Mouse (Mus musculus) kidney, adult 2 months (tissue): ENCODE results near the gene Calm1. TPM values are rescaled to one million over a fixed set of nuclear protein-coding genes. Genes with fewer than 3 reads are reported as not detected.
"Not testable (repeated sequence)": the region's sequence is repeated elsewhere in the genome, so short reads cannot be mapped to it uniquely, and the experiment has no call there.

Experiments used
- DNase-seq: peaks from one replicate; pipeline ENCODE4 v3.0.0; 2021
- H3K27ac ChIP-seq: fragments of 200-500 bp; 2 replicates; pipeline ENCODE4 v1.5.1; 2012; ENCODE audit warnings: low read depth, low read length, control low read depth, inconsistent platforms; ENCODE audit not compliant: insufficient read depth
- H3K27me3 ChIP-seq: fragments of 200-500 bp; replicated peaks from 2 replicates; pipeline ENCODE4 v1.6.1; 2012; ENCODE audit warnings: mild to moderate bottlenecking, moderate library complexity, low read length, inconsistent platforms; ENCODE audit not compliant: control insufficient read depth, insufficient read depth
- H3K36me3 ChIP-seq: fragments of 200-500 bp; 2 replicates; pipeline ENCODE4 v1.6.1; 2012; ENCODE audit warnings: mild to moderate bottlenecking, moderate library complexity, low read length, inconsistent platforms; ENCODE audit not compliant: control insufficient read depth, insufficient read depth
- H3K4me1 ChIP-seq: fragments of 200-500 bp; 2 replicates; pipeline ENCODE4 v1.6.1; 2011; ENCODE audit warnings: low read length; ENCODE audit not compliant: control insufficient read depth, insufficient read depth
- H3K4me3 ChIP-seq: fragments of 200-500 bp; 2 replicates; pipeline ENCODE4 v1.5.1; 2011; ENCODE audit warnings: mild to moderate bottlenecking, low read depth, low read length, control low read depth; ENCODE audit not compliant: insufficient read depth
- CTCF ChIP-seq: fragments of 200-500 bp; conservative IDR thresholded peaks from 2 replicates; pipeline ENCODE4 v1.5.1; 2011; ENCODE audit warnings: low read depth, mild to moderate bottlenecking, control low read depth, low read length, moderate library complexity, mixed read lengths; ENCODE audit not compliant: insufficient read depth, insufficient read length
- POLR2A ChIP-seq: fragments of 200-500 bp; IDR thresholded peaks from one replicate; pipeline ENCODE4 v1.6.1; 2011; ENCODE audit warnings: low read depth, low read length, control low read depth
- WGBS: fragments of 180-500 bp; shearing (Covaris S2); methylation state at CpG from one replicate; pipeline ENCODE4 v1.1.7; 2018; 5-methylcytosine and 5-hydroxymethylcytosine counted together
- polyA plus RNA-seq: library from polyadenylated mRNA; depleted of rRNA; stranded (reverse); fragments of >200 nt; gene quantifications from 2 replicates; pipeline ENCODE4 v1.2.3, GENCODE M21; 2012

Calm1 gene
- polyA plus RNA-seq, 1 experiment: 133 TPM

DNA sequence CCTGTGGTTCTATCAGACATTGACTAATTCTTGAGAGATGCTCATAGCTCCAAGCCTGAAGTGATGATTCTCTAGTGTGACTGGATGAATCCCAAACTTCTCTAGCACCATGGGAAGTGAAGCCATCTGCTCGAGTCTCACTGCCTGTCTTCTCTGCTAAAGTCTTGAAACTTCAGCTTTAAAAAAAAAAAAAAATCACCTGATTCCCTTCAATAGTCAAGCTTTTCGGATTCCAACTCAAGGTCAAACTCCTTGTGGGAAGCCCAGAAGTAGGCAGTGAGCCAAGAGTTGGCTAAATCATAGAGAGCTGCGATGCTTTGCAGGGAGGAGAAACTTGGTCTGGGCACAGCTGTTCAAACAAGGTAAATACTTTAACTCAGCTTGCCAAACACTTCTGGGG is 15.5 kb downstream of the Calm1 start:
- Histone ChIP-seq H3K4me3 (no peak overlapping the region), H3K36me3 (no peaks in the 10 kb centered on the region; the same call in 1 of the 2 replicates), H3K27me3 (no peaks in the 10 kb centered on the region), H3K27ac (no peak overlapping the region), H3K4me1 (no peaks in the 10 kb centered on the region; the same call in 1 of the 2 replicates)
- 31% methylated on average over 3 of the region's 3 CpGs for WGBS
- DNase-seq: peak; percentile 87
- TF ChIP-seq CTCF (no peak), POLR2A (no peak)

DNA sequence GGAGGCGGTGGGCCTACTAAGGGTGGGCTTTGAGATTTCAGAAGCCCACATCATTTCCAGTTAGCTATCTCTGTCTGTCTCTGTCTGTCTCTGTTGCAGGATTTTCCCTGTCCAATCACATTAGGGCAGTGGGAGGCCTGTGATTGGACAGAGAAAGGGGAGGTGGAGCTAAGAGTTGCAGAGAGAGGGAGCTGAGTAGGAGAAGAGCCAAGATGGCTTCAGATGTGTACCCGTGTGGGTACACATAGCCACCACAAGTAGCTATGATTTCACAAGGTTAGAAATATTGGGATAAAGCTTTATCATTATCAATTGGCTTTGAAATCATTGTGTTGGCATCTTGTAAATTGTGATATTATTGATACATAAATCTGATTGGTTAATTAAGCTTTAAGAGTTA is 17.9 kb downstream of the Calm1 start:
- DNase-seq, H3K27ac ChIP-seq, H3K27me3 ChIP-seq, H3K4me1 ChIP-seq, H3K36me3 ChIP-seq, H3K4me3 ChIP-seq: not testable (repeated sequence)
- 95% methylated on average over 2 of the region's 2 CpGs for WGBS

DNA sequence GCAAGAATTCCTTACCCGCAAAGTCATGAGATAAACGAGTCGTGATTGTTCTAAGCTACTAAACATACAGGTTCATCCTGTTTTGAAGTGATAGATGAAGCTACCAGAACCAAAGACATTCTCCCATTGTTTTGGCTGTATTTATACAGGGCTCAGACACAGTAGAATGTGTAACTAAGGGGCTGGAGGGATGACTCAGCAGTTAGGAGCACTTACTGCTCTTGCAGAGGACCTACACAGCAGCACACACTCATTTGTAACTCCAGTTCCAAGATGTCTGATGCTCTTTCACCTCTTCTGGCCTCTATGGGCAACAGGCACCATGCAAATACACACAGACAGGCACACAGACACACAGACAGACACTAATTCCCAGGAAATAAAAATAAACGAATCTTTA is 20.8 kb downstream of the Calm1 start:
- Histone ChIP-seq H3K27me3 (no peaks in the 10 kb centered on the region), H3K36me3 (no peaks in the 10 kb centered on the region), H3K27ac (no peak overlapping the region), H3K4me3 (no peak overlapping the region), H3K4me1 (no peaks in the 10 kb centered on the region)
- 80% methylated on average over 4 of the region's 4 CpGs for WGBS
- DNase-seq: no peak
- TF ChIP-seq POLR2A: no peak

DNA sequence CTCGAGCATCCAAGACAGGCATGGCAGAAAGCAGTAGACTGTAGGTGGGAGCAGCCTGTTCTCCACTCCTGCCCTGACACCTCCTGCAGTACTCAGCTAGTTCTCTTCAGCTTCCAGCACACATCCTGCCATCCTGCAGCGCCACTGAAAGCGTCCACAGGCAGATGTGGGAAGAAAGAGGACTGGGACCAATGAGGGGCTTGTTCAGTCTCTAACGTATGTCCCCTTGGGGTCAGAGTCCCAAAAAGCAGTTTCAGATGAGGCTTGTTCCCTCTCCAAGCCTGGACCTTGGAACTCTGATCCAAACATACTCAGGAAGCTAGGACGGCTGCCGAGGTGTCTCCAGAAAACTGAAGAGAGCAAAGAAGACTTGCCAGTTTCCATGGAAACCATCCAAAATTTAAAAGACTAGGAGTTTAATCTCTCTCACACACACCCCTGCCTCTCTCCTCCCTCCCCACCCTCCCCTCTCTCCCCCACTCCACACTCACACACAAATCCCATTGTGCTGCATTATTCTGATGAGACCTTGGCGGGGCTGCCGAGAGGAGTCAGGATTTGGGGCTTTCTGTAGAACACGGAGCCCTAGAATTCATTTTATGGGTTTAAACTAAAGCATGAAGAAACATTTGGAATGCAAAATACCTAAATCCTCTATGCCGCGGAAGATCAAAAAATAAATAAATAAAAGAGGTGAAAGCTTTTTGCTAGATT is 22.5 kb downstream of the Calm1 start:
- DNase-seq: no peak
- TF ChIP-seq CTCF: no peak
- TF ChIP-seq POLR2A: no peak
- Histone ChIP-seq H3K27ac (no peak overlapping the region), H3K4me1 (no peaks in the 10 kb centered on the region), H3K4me3 (no peak overlapping the region), H3K27me3 (no peaks in the 10 kb centered on the region), H3K36me3 (no peaks in the 10 kb centered on the region)
- 65% methylated on average over 11 of the region's 11 CpGs for WGBS

DNA sequence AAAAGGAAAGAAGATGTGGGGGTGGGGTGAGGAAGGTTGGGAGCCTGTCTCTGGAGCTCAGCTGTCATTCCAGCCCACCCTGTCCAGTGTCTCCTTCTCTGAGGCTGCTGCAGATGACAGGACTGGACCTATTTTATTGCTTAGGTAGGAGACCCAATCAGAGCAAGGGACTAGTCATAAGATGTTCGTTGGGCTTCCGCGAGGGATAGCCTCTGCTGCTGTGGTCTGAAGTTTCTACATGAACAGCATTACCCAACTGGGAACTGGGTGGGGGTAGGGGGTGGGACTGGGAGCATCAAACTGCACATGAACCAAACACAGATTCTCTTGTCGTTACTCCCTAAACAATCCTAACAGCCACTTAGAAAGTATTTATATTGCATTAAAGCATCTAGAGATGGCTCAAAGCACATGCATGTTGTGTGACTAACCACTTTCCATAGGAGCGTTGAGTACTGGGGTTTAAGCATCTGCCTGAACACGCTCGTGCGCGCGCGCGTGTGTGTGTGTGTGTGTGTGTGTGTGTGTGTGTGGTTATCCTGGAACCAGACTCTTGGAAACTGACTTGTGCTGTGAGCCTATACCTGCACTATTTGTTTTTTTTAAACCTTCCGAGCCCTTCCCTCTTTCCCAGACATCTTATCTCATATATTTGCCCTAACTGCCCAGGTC is 23.2 kb downstream of the Calm1 start:
- DNase-seq: no peak
- no peak for TF ChIP-seq POLR2A
- no peak for TF ChIP-seq CTCF
- Histone ChIP-seq H3K27me3 (no peaks in the 10 kb centered on the region), H3K4me1 (no peaks in the 10 kb centered on the region), H3K27ac (no peak overlapping the region), H3K36me3 (no peaks in the 10 kb centered on the region), H3K4me3 (no peak overlapping the region)
- 89% methylated on average over 13 of the region's 13 CpGs for WGBS

DNA sequence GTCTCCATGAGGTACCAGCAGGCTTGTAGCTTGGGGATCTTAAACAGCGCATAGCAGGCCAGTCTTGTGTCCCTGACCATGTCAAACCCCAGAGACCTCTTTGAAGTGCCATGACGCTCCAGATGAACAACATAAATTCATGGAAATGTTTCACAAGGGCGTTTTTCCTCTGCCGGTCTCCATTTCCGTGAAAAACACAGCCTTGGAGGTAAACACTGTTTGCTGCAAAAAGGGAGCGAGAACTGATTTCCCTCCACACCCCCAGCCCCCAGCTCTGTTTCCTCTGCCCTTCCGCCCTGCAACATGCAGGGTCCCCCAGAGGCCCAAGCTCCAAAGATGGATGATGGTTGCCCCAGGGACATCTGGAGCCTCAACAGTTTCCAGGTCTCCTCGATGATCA is 24.3 kb downstream of the Calm1 start:
- TF ChIP-seq POLR2A (no peak), CTCF (no peak)
- H3K27me3 ChIP-seq: no peaks in the 10 kb centered on the region
- WGBS: 53% methylated on average over 8 of the region's 8 CpGs
- H3K4me3 ChIP-seq: no peak overlapping the region
- no peaks in the 10 kb centered on the region for H3K4me1 ChIP-seq
- H3K27ac ChIP-seq: no peak overlapping the region; the same call in 1 of the 2 replicates
- DNase-seq: peak; percentile 61
- H3K36me3 ChIP-seq: no peaks in the 10 kb centered on the region

DNA sequence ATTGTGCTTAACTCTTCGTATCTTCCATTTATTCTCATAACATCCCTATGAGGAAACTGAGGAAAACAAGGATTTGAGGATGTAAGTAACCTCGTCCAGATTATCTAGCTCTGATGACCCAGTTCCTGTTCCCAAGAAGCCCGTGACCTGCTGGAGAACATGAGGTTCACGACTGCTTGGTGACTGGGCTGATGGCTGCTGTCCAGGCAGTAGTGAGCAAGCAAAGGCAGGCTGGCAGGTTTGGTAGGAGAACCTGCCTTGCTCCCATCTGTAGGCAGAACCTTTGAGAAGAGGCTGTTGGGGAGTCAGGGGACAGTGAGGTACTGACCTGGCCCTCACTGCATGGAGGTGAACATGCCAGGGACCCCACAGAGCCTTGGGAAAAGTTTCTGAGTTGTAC is 26.0 kb downstream of the Calm1 start:
- Histone ChIP-seq H3K27me3 (no peaks in the 10 kb centered on the region), H3K36me3 (no peaks in the 10 kb centered on the region), H3K27ac (no peak overlapping the region), H3K4me3 (no peak overlapping the region), H3K4me1 (no peaks in the 10 kb centered on the region)
- 72% methylated on average over 4 of the region's 4 CpGs for WGBS
- no peak for DNase-seq
- no peak for TF ChIP-seq POLR2A
- TF ChIP-seq CTCF: no peak
